Comparison of ENCODE assay signal across 27 mouse cellular contexts in the genomic region with DNA sequence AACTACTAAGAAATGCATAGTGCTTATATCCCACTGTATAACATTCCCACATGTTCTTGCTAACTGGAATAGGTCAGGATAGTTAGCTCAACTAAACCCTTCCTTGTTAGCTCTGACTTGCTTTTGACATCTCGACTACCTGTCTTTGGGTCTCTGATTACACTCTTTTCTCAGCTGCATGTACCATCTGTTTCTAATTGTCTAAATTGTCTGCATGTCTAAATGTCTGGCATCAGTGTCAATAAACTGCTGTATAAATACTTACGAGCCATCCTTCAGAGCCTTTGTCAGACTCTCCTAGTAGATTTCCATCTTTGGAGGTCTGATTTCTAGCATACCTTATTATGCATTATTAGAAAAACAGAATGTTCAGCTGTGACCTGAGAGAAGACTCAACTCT.
DNase-seq lines count a peak whose midpoint lies in the region; ATAC-seq lines count a peak whose summit lies in the region.
"Had no signal": no experiment of that assay in that cellular context is flagged by ENCODE, and none has a peak within 500 bp of the region (broad histone marks: within the 10 kb centered on the region; RNA-seq: fewer than 3 reads in every experiment).

No protein-coding gene starts in this region.

- no peak overlapping the region for H3K27ac ChIP-seq in embryonic facial prominence, embryonic 11.5 days (replicated peaks; ENCODE audit: low read depth, low read length)
- H3K27ac ChIP-seq in liver, embryonic 11.5 days (ENCODE audit: low read depth, low read length), result no peak overlapping the region
- H3K27ac ChIP-seq: embryonic facial prominence, embryonic 13.5 days; forebrain, embryonic 10.5 days; forebrain, embryonic 13.5 days; gastrocnemius, adult 2 months; hindbrain, embryonic 14.5 days; hindbrain, postnatal 0 days had no signal

- no peak overlapping the region for H3K4me2 ChIP-seq in embryonic facial prominence, embryonic 11.5 days (ENCODE audit: low read depth, low read length)
- H3K4me2 ChIP-seq in liver, embryonic 11.5 days, result no peak overlapping the region
- H3K4me2 ChIP-seq: embryonic facial prominence, embryonic 13.5 days; forebrain, embryonic 13.5 days; heart, embryonic 11.5 days; hindbrain, embryonic 14.5 days had no signal

- no peak overlapping the region for H3K9ac ChIP-seq in embryonic facial prominence, embryonic 11.5 days (replicated peaks; ENCODE audit: low read length)
- no peak overlapping the region for H3K9ac ChIP-seq in liver, embryonic 11.5 days (ENCODE audit: low read depth, low read length)
- H3K9ac ChIP-seq: embryonic facial prominence, embryonic 13.5 days; forebrain, embryonic 13.5 days; hindbrain, embryonic 14.5 days had no signal

- 26% methylated on average over 2 of the region's 2 CpGs for WGBS in embryonic facial prominence, embryonic 11.5 days
- 62% methylated on average over 2 of the region's 2 CpGs for WGBS in liver, embryonic 11.5 days

- H3K27me3 ChIP-seq in embryonic facial prominence, embryonic 11.5 days (ENCODE audit: control insufficient read depth, insufficient read depth, low read length), result no peaks in the 10 kb centered on the region
- no peaks in the 10 kb centered on the region for H3K27me3 ChIP-seq in liver, embryonic 11.5 days (replicated peaks; ENCODE audit: control insufficient read depth, insufficient read depth, low read length)
- H3K27me3 ChIP-seq: CH12.LX; embryonic facial prominence, embryonic 13.5 days; forebrain, embryonic 13.5 days; Patski had no signal

- H3K36me3 ChIP-seq in embryonic facial prominence, embryonic 11.5 days (replicated peaks; ENCODE audit: control insufficient read depth, insufficient read depth, low read depth, low read length), result no peaks in the 10 kb centered on the region
- no peaks in the 10 kb centered on the region for H3K36me3 ChIP-seq in liver, embryonic 11.5 days (ENCODE audit: control insufficient read depth, insufficient read depth, low read length)
- H3K36me3 ChIP-seq: embryonic facial prominence, embryonic 13.5 days; forebrain, embryonic 10.5 days; G1E had no signal

- peak; percentile 49 for DNase-seq in embryo, embryonic 10 days (ENCODE audit: low spot score)
- DNase-seq in embryo, embryonic 11 days, result peak; percentile 38
- DNase-seq in embryonic facial prominence, embryonic 11.5 days (ENCODE audit: low spot score), result peak; percentile 70
- DNase-seq in mesoderm, embryonic 11.5 days (ENCODE audit: low read depth, low spot score), result peak; percentile 39
- DNase-seq in liver, embryonic 11.5 days (ENCODE audit: low spot score), result no peak
- no peak for DNase-seq in cerebellum, adult 11-12 months
- DNase-seq in retina, embryonic 14.5 days (ENCODE audit: low spot score), result no peak
- DNase-seq: adrenal gland, postnatal 10 days; adrenal gland, postnatal 36 days; B cell, adult 2 months; cerebellum, adult 2 months; cerebellum, postnatal 10 days; cerebellum, postnatal 36 days; gastrocnemius, adult 2 months; gastrocnemius, postnatal 14 days had no signal

- H3K9me3 ChIP-seq in embryonic facial prominence, embryonic 11.5 days (replicated peaks; ENCODE audit: control insufficient read depth, low read length), result no peaks in the 10 kb centered on the region
- H3K9me3 ChIP-seq in liver, embryonic 11.5 days (ENCODE audit: control insufficient read depth, low read length), result no peaks in the 10 kb centered on the region
- H3K9me3 ChIP-seq: embryonic facial prominence, embryonic 13.5 days; forebrain, embryonic 10.5 days; forebrain, embryonic 13.5 days had no signal

- no peak for ATAC-seq in embryonic facial prominence, embryonic 11.5 days (replicated peaks; ENCODE audit: insufficient number of reproducible peaks, low FRiP score, low TSS enrichment, low read depth)
- no peak for ATAC-seq in liver, embryonic 11.5 days (replicated peaks; ENCODE audit: low FRiP score)
- ATAC-seq: forebrain, embryonic 13.5 days; forebrain, embryonic 16.5 days; hindbrain, postnatal 0 days; inflammation-experienced regulatory T-cells, adult 6 months; intestine, embryonic 16.5 days; Patski had no signal

- no peak overlapping the region for H3K4me3 ChIP-seq in embryonic facial prominence, embryonic 11.5 days (ENCODE audit: low read depth, low read length)
- no peak overlapping the region for H3K4me3 ChIP-seq in liver, embryonic 11.5 days (ENCODE audit: low read depth, low read length)
- H3K4me3 ChIP-seq: embryonic facial prominence, embryonic 13.5 days; forebrain, embryonic 10.5 days; forebrain, embryonic 13.5 days; gastrocnemius, adult 2 months had no signal

- H3K4me1 ChIP-seq in embryonic facial prominence, embryonic 11.5 days (ENCODE audit: control insufficient read depth, insufficient read depth, low read length), result no peaks in the 10 kb centered on the region
- H3K4me1 ChIP-seq in liver, embryonic 11.5 days (replicated peaks; ENCODE audit: control insufficient read depth, insufficient read depth, low read length), result no peaks in the 10 kb centered on the region
- H3K4me1 ChIP-seq: forebrain, embryonic 10.5 days; forebrain, embryonic 13.5 days had no signal

Comparison
In these comparisons a context has a peak if more than half of its experiments do, and no peak if none do; other contexts are left out.
1. DNase-seq: peak in embryo, embryonic 10 days (single experiment), embryo, embryonic 11 days (single experiment), embryonic facial prominence, embryonic 11.5 days (single experiment) and mesoderm, embryonic 11.5 days (single experiment); none in liver, embryonic 11.5 days (single experiment), cerebellum, adult 11-12 months (single experiment) and retina, embryonic 14.5 days (single experiment).